Mouse (Mus musculus) liver, adult 2 months (tissue): Measurements from ENCODE around the gene Spaca9.

Experiments
- CTCF ChIP-seq: fragments of 200-500 bp; IDR thresholded peaks from 2 replicates; pipeline ENCODE4 v1.5.1; 2011; ENCODE audit warnings: low read depth, low read length, control low read depth
- POLR2A ChIP-seq: fragments of 200-500 bp; IDR thresholded peaks from 2 replicates; pipeline ENCODE4 v1.6.1; 2011; ENCODE audit warnings: low read length, control low read depth; ENCODE audit not compliant: insufficient read depth; ENCODE audit errors: extremely low read depth

DNA sequence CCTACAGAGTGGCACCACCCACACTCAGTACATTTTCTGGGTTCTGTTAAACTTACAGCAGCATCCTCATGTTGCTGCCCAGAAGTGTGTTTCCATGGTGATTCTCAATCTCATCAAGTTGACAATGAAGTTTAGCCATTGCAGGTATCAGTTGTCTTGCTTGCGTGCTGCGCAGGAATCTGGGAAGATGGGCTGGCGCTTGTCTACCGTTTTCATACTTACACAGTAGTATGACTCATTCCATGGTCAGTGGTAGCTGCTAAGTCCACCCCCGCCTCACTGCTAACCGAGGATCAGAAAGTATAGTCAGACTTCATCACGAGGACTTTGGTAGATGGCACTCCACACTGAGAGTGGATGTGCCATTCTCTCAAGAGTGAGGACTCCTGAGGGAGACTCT is 46.2 kb downstream of the Spaca9 start:
- TF ChIP-seq POLR2A (no peak), CTCF (no peak)
